In genomic region chr8:36030237-36030636, GRCm38 (mm10) we compare ENCODE assay signal across 26 mouse cellular contexts.
DNase-seq lines count a peak whose midpoint lies in the region; ATAC-seq and TF ChIP-seq lines count a peak whose summit lies in the region.
"Had no signal": no experiment of that assay in that cellular context is flagged by ENCODE, and none has a peak within 500 bp of the region (broad histone marks: within the 10 kb centered on the region; RNA-seq: fewer than 3 reads in every experiment).

No protein-coding gene starts in this region.

- H3K4me1 ChIP-seq in embryonic facial prominence, embryonic 11.5 days (ENCODE audit: control insufficient read depth, insufficient read depth, low read length): no peaks in the 10 kb centered on the region
- H3K4me1 ChIP-seq in embryonic facial prominence, embryonic 10.5 days: peaks cover 21% of the 10 kb centered on the region
- peaks cover 8% of the 10 kb centered on the region for H3K4me1 ChIP-seq in liver, adult 2 months (ENCODE audit: control insufficient read depth, insufficient read depth, low read length)
- no peaks in the 10 kb centered on the region for H3K4me1 ChIP-seq in liver, embryonic 11.5 days (replicated peaks; ENCODE audit: control insufficient read depth, insufficient read depth, low read length)
- peaks cover 13 to 28% of the 10 kb centered on the region in 2 experiments for H3K4me1 ChIP-seq in CH12.LX (ENCODE audit: control insufficient read depth in 1 of 2, insufficient read depth in 2 of 2)
- H3K4me1 ChIP-seq: forebrain, embryonic 12.5 days; forebrain, embryonic 15.5 days; hindbrain, embryonic 13.5 days had no signal

- no peak for TF ChIP-seq RAD21 in CH12.LX (IDR thresholded peaks at IDR 0.05; ENCODE audit: low read depth, low read length)

- no peak overlapping the region for H3K4me3 ChIP-seq in embryonic facial prominence, embryonic 11.5 days (ENCODE audit: low read depth, low read length)
- no peak overlapping the region for H3K4me3 ChIP-seq in embryonic facial prominence, embryonic 10.5 days
- no peak overlapping the region for H3K4me3 ChIP-seq in liver, adult 2 months (ENCODE audit: insufficient read depth, low read depth, low read length)
- H3K4me3 ChIP-seq in liver, embryonic 11.5 days (ENCODE audit: low read depth, low read length): no peak overlapping the region
- H3K4me3 ChIP-seq in CH12.LX (replicated peaks in 1 of 3; ENCODE audit: low read depth in 2 of 3, low read length in 2 of 3, poor library complexity in 1 of 3): no peak overlapping the region
- H3K4me3 ChIP-seq: embryonic facial prominence, embryonic 13.5 days; erythroblast, embryonic 14.5 days; forebrain, embryonic 12.5 days; forebrain, embryonic 15.5 days; hindbrain, embryonic 10.5 days; hindbrain, embryonic 13.5 days had no signal

- H3K36me3 ChIP-seq in embryonic facial prominence, embryonic 11.5 days (replicated peaks; ENCODE audit: control insufficient read depth, insufficient read depth, low read depth, low read length): no peaks in the 10 kb centered on the region
- H3K36me3 ChIP-seq in embryonic facial prominence, embryonic 10.5 days (replicated peaks): no peaks in the 10 kb centered on the region
- no peaks in the 10 kb centered on the region for H3K36me3 ChIP-seq in liver, adult 2 months (ENCODE audit: control insufficient read depth, insufficient read depth, low read length)
- H3K36me3 ChIP-seq in liver, embryonic 11.5 days (ENCODE audit: control insufficient read depth, insufficient read depth, low read length): no peaks in the 10 kb centered on the region
- H3K36me3 ChIP-seq in CH12.LX (replicated peaks in 1 of 2; ENCODE audit: control insufficient read depth in 1 of 2, insufficient read depth in 1 of 2, low read length in 1 of 2): no peaks in the 10 kb centered on the region
- H3K36me3 ChIP-seq: embryonic facial prominence, embryonic 13.5 days; forebrain, embryonic 12.5 days; forebrain, embryonic 15.5 days; hindbrain, embryonic 10.5 days; hindbrain, embryonic 13.5 days had no signal

- H3K9ac ChIP-seq in embryonic facial prominence, embryonic 11.5 days (replicated peaks; ENCODE audit: low read length): no peak overlapping the region
- no peak overlapping the region for H3K9ac ChIP-seq in liver, adult 2 months (ENCODE audit: low read depth, low read length)
- no peak overlapping the region for H3K9ac ChIP-seq in liver, embryonic 11.5 days (ENCODE audit: low read depth, low read length)
- H3K9ac ChIP-seq in CH12.LX (ENCODE audit: insufficient read depth, low read depth): no peak overlapping the region
- H3K9ac ChIP-seq: embryonic facial prominence, embryonic 13.5 days; forebrain, embryonic 12.5 days; forebrain, embryonic 15.5 days; hindbrain, embryonic 13.5 days had no signal

- TF ChIP-seq POLR2A in liver, adult 2 months (IDR thresholded peaks at IDR 0.05; ENCODE audit: extremely low read depth, insufficient read depth, low read length): no peak
- TF ChIP-seq POLR2A in CH12.LX (IDR thresholded peaks at IDR 0.05; ENCODE audit: low read depth, low read length): no peak

- TF ChIP-seq CTCF in liver, adult 2 months (IDR thresholded peaks at IDR 0.05; ENCODE audit: low read depth, low read length): no peak
- no peak for TF ChIP-seq CTCF in CH12.LX (conservative IDR thresholded peaks at IDR 0.05 in 1 of 2, IDR thresholded peaks at IDR 0.05 in 1 of 2; ENCODE audit: low read depth in 2 of 2, low read length in 2 of 2)

- dilution Hi-C loops in CH12.LX (cut with MboI; ENCODE audit: extremely low pct_ligation_motif_present, extremely low pct_unique_long_range_greater_than_20kb, low sequenced_read_pairs): no loop called here

- H3K79me2 ChIP-seq in liver, adult 2 months (ENCODE audit: control insufficient read depth, insufficient read depth, low read length): no peaks in the 10 kb centered on the region
- H3K79me2 ChIP-seq in CH12.LX (replicated peaks; ENCODE audit: control insufficient read depth, extremely low read depth, insufficient read depth, poor library complexity, severe bottlenecking): no peaks in the 10 kb centered on the region

- no peaks in the 10 kb centered on the region for H3K9me3 ChIP-seq in embryonic facial prominence, embryonic 11.5 days (replicated peaks; ENCODE audit: control insufficient read depth, low read length)
- H3K9me3 ChIP-seq in embryonic facial prominence, embryonic 10.5 days: no peaks in the 10 kb centered on the region
- H3K9me3 ChIP-seq in liver, embryonic 11.5 days (ENCODE audit: control insufficient read depth, low read length): no peaks in the 10 kb centered on the region
- no peaks in the 10 kb centered on the region for H3K9me3 ChIP-seq in CH12.LX (replicated peaks; ENCODE audit: low read length)
- H3K9me3 ChIP-seq: embryonic facial prominence, embryonic 13.5 days; forebrain, embryonic 12.5 days; forebrain, embryonic 15.5 days; hindbrain, embryonic 10.5 days; hindbrain, embryonic 13.5 days had no signal

- H3K27ac ChIP-seq in embryonic facial prominence, embryonic 11.5 days (replicated peaks; ENCODE audit: low read depth, low read length): no peak overlapping the region
- no peak overlapping the region for H3K27ac ChIP-seq in embryonic facial prominence, embryonic 10.5 days (replicated peaks)
- H3K27ac ChIP-seq in liver, adult 2 months (replicated peaks; ENCODE audit: insufficient read depth, low read depth, low read length): no peak overlapping the region
- no peak overlapping the region for H3K27ac ChIP-seq in liver, embryonic 11.5 days (ENCODE audit: low read depth, low read length)
- no peak overlapping the region for H3K27ac ChIP-seq in CH12.LX (ENCODE audit: insufficient read depth, low read depth)
- H3K27ac ChIP-seq: embryonic facial prominence, embryonic 13.5 days; forebrain, embryonic 12.5 days; forebrain, embryonic 15.5 days; hindbrain, embryonic 10.5 days; hindbrain, embryonic 13.5 days had no signal

- 56% methylated on average over 3 of the region's 3 CpGs for WGBS in embryonic facial prominence, embryonic 11.5 days
- 55% methylated on average over 3 of the region's 3 CpGs for WGBS in embryonic facial prominence, embryonic 10.5 days
- 54% methylated on average over 3 of the region's 3 CpGs for WGBS in liver, adult 2 months
- 44% methylated on average over 3 of the region's 3 CpGs for WGBS in liver, embryonic 11.5 days

- H3K4me2 ChIP-seq in embryonic facial prominence, embryonic 11.5 days (ENCODE audit: low read depth, low read length): no peak overlapping the region
- H3K4me2 ChIP-seq in liver, embryonic 11.5 days: no peak overlapping the region
- H3K4me2 ChIP-seq in CH12.LX (ENCODE audit: insufficient read depth, low read depth, poor library complexity, severe bottlenecking): no peak overlapping the region
- H3K4me2 ChIP-seq: embryonic facial prominence, embryonic 13.5 days; forebrain, embryonic 12.5 days; forebrain, embryonic 15.5 days; heart, embryonic 11.5 days; hindbrain, embryonic 13.5 days had no signal

- peak; percentile 85 for TF ChIP-seq EP300 in CH12.LX (IDR thresholded peaks at IDR 0.05; ENCODE audit: low read length)

- H3K27me3 ChIP-seq in embryonic facial prominence, embryonic 11.5 days (ENCODE audit: control insufficient read depth, insufficient read depth, low read length): no peaks in the 10 kb centered on the region
- no peaks in the 10 kb centered on the region for H3K27me3 ChIP-seq in embryonic facial prominence, embryonic 10.5 days (replicated peaks; ENCODE audit: low read depth, poor library complexity, severe bottlenecking)
- no peaks in the 10 kb centered on the region for H3K27me3 ChIP-seq in liver, adult 2 months (ENCODE audit: control insufficient read depth, insufficient read depth, low read length)
- H3K27me3 ChIP-seq in liver, embryonic 11.5 days (replicated peaks; ENCODE audit: control insufficient read depth, insufficient read depth, low read length): no peaks in the 10 kb centered on the region
- H3K27me3 ChIP-seq in CH12.LX (replicated peaks): no peaks in the 10 kb centered on the region
- H3K27me3 ChIP-seq: embryonic facial prominence, embryonic 13.5 days; forebrain, embryonic 12.5 days; forebrain, embryonic 15.5 days; hindbrain, embryonic 13.5 days had no signal

- in situ Hi-C loops in CH12.LX (cut with MboI; ENCODE audit: low pct_ligation_motif_present, low pct_unique_long_range_greater_than_20kb, low sequenced_read_pairs): loop anchor here (10.0 kb wide), 1 partner anchor 155 kb away; no protein-coding TSS in a partner anchor

- ATAC-seq in embryonic facial prominence, embryonic 11.5 days (replicated peaks; ENCODE audit: insufficient number of reproducible peaks, low FRiP score, low TSS enrichment, low read depth): 0 out of 2 replicates have a peak, but pooled peaks have one; percentile 14
- no peak for ATAC-seq in liver, embryonic 11.5 days (replicated peaks; ENCODE audit: low FRiP score)
- no peak for ATAC-seq in activated CD4-positive, CD25-positive, alpha-beta regulatory T cell, adult 4 months
- ATAC-seq in granulocyte monocyte progenitor cell, adult 5-6 weeks (replicated peaks; ENCODE audit: poor library complexity, severe bottlenecking): no peak
- ATAC-seq: forebrain, embryonic 15.5 days; hindbrain, embryonic 16.5 days had no signal

- no peak for DNase-seq in embryonic facial prominence, embryonic 11.5 days (ENCODE audit: low spot score)
- DNase-seq in embryonic facial prominence, embryonic 10.5 days (ENCODE audit: low spot score): no peak
- peak; percentile 30 for DNase-seq in liver, adult 2 months (ENCODE audit: extremely low read depth, low read depth, low spot score)
- DNase-seq in liver, embryonic 11.5 days (ENCODE audit: low spot score): no peak
- DNase-seq in CH12.LX (ENCODE audit: extremely low read depth): peak; percentile 75
- DNase-seq: adrenal gland, adult 8-10 months; adrenal gland, postnatal 25 days; cerebellum, adult 11-12 months; cerebellum, adult 8-10 months; cerebellum, postnatal 10 days; cerebellum, postnatal 36 days; gastrocnemius, postnatal 10 days; gastrocnemius, postnatal 36 days; heart, postnatal 36 days; kidney, adult 11 months; kidney, adult 8-10 months had no signal

TF ChIP-seq in CH12.LX, 34 proteins besides CTCF, POLR2A, EP300 and RAD21:
- TF ChIP-seq NRF1 (IDR thresholded peaks at IDR 0.05; ENCODE audit: low read depth, low read length) (no peak), ETS1 (conservative IDR thresholded peaks at IDR 0.05; ENCODE audit: low read depth, low read length) (0 out of 2 replicates have a peak, but pooled peaks have one; percentile 47), USF1 (IDR thresholded peaks at IDR 0.05; ENCODE audit: low read depth, low read length) (no peak), MEF2A (IDR thresholded peaks at IDR 0.05; ENCODE audit: borderline replicate concordance, low read depth, low read length) (no peak), ZKSCAN1 (IDR thresholded peaks at IDR 0.05; ENCODE audit: borderline replicate concordance, low read depth, low read length) (no peak), JUND (conservative IDR thresholded peaks at IDR 0.05; ENCODE audit: low read depth, low read length) (peak; percentile 84; the same call in 1 of the 2 replicates), NELFE (IDR thresholded peaks at IDR 0.05; ENCODE audit: low read depth, low read length) (no peak), IRF4 (IDR thresholded peaks at IDR 0.05; ENCODE audit: low read depth, low read length) (peak; percentile 15; the same call in 1 of the 2 replicates), JUN (IDR thresholded peaks at IDR 0.05; ENCODE audit: insufficient read depth, low read depth, low read length) (peak; percentile 74; the same call in 1 of the 2 replicates)

Comparison
In these comparisons a context has a peak if more than half of its experiments do, and no peak if none do; other contexts are left out.
1. DNase-seq: peak in liver, adult 2 months (single experiment) and CH12.LX (single experiment); none in embryonic facial prominence, embryonic 11.5 days (single experiment), embryonic facial prominence, embryonic 10.5 days (single experiment) and liver, embryonic 11.5 days (single experiment).